Mouse (Mus musculus) MEL (cell line): Measurements from ENCODE around the gene Ino80b. TPM values are rescaled to one million over a fixed set of nuclear protein-coding genes. Genes with fewer than 3 reads are reported as not detected.

Source experiments
- DNase-seq: peaks from one replicate; pipeline ENCODE4 v3.0.0; 2011; ENCODE audit warnings: low read depth, low spot score
- H3K27ac ChIP-seq: 2 replicates; pipeline ENCODE4 v1.5.1; 2012; ENCODE audit warnings: low read depth, mild to moderate bottlenecking, control low read depth, low read length, moderate library complexity; ENCODE audit not compliant: control insufficient read depth
- H3K27me3 ChIP-seq, 2 experiments: fragments of 150-350 bp in 1 of 2; sonication (generic) in 1 of 2; 2 replicates each; pipeline ENCODE4 v1.6.1; 2012; ENCODE audit warnings: low read length in 2 of 2, mild to moderate bottlenecking in 2 of 2, improper control_type of control experiment in 1 of 2, moderate library complexity in 1 of 2; ENCODE audit not compliant: insufficient read depth in 2 of 2, control insufficient read depth in 1 of 2
- H3K36me3 ChIP-seq, 2 experiments: 2 replicates each; pipeline ENCODE4 v1.6.1; 2012 to 2014; ENCODE audit warnings: low read length in 2 of 2, improper control_type of control experiment in 1 of 2, inconsistent platforms in 1 of 2, mild to moderate bottlenecking in 1 of 2; ENCODE audit not compliant: insufficient read depth in 2 of 2, control insufficient read depth in 1 of 2
- H3K4me1 ChIP-seq, 2 experiments: fragments of 150-350 bp in 1 of 2; sonication (generic) in 1 of 2; 2 replicates each; pipeline ENCODE4 v1.6.1; 2012; ENCODE audit warnings: low read length in 2 of 2, improper control_type of control experiment in 1 of 2, mild to moderate bottlenecking in 1 of 2; ENCODE audit not compliant: insufficient read depth in 2 of 2, control insufficient read depth in 1 of 2
- H3K4me3 ChIP-seq, 2 experiments: fragments of 150-350 bp in 1 of 2; sonication (generic) in 1 of 2; 2 replicates each; pipeline ENCODE4 v1.5.1; 2012; ENCODE audit warnings: low read depth in 2 of 2, low read length in 2 of 2, mild to moderate bottlenecking in 2 of 2, moderate library complexity in 2 of 2, control low read depth in 1 of 2, improper control_type of control experiment in 1 of 2; ENCODE audit not compliant: control insufficient read depth in 1 of 2, insufficient read depth in 1 of 2
- H3K79me2 ChIP-seq: 2 replicates; pipeline ENCODE4 v1.6.1; 2012; ENCODE audit warnings: mild to moderate bottlenecking, low read length, moderate library complexity; ENCODE audit not compliant: control insufficient read depth, poor library complexity, insufficient read depth
- H3K9ac ChIP-seq: 2 replicates; pipeline ENCODE4 v1.6.1; 2012; ENCODE audit warnings: low read depth, mild to moderate bottlenecking, control low read depth, low read length, moderate library complexity; ENCODE audit not compliant: control insufficient read depth, poor library complexity, severe bottlenecking
- H3K9me3 ChIP-seq: fragments of 150-350 bp; sonication (generic); replicated peaks from 2 replicates; pipeline ENCODE4 v1.6.1; 2012; ENCODE audit warnings: mild to moderate bottlenecking, low read length, improper control_type of control experiment, moderate library complexity; ENCODE audit not compliant: insufficient read depth
- BHLHE40 ChIP-seq: IDR thresholded peaks from 2 replicates; pipeline ENCODE4 v1.6.1; 2012; ENCODE audit warnings: low read depth, mild to moderate bottlenecking, inconsistent platforms, low read length, improper control_type of control experiment, borderline replicate concordance
- CHD1 ChIP-seq: IDR thresholded peaks from 2 replicates; pipeline ENCODE4 v1.6.1; 2012; ENCODE audit warnings: low read depth, mild to moderate bottlenecking, inconsistent platforms, low read length, improper control_type of control experiment
- CHD2 ChIP-seq: IDR thresholded peaks from 2 replicates; pipeline ENCODE4 v1.6.1; 2011; ENCODE audit warnings: low read length, improper control_type of control experiment
- E2F4 ChIP-seq: IDR thresholded peaks from 2 replicates; pipeline ENCODE4 v1.6.1; 2011; ENCODE audit warnings: low read depth, low read length, improper control_type of control experiment, borderline replicate concordance
- GABPA ChIP-seq: IDR thresholded peaks from 2 replicates; pipeline ENCODE4 v1.6.1; 2012; ENCODE audit warnings: low read depth, mild to moderate bottlenecking, inconsistent platforms, low read length, improper control_type of control experiment, moderate library complexity
- GATA1 ChIP-seq: IDR thresholded peaks from 2 replicates; pipeline ENCODE4 v1.6.1; 2011; ENCODE audit warnings: low read depth, low read length, improper control_type of control experiment
- HCFC1 ChIP-seq: IDR thresholded peaks from 2 replicates; pipeline ENCODE4 v1.6.1; 2012; ENCODE audit warnings: low read depth, mild to moderate bottlenecking, inconsistent platforms, low read length, improper control_type of control experiment, moderate library complexity
- JUND ChIP-seq: IDR thresholded peaks from 2 replicates; pipeline ENCODE4 v1.6.1; 2011; ENCODE audit warnings: low read depth, mild to moderate bottlenecking, improper control_type of control experiment, low read length
- KAT2A ChIP-seq: conservative IDR thresholded peaks from 2 replicates; pipeline ENCODE4 v1.6.1; 2012; ENCODE audit warnings: low read depth, low read length, improper control_type of control experiment, inconsistent platforms
- MAZ ChIP-seq: IDR thresholded peaks from 2 replicates; pipeline ENCODE4 v1.6.1; 2012; ENCODE audit warnings: low read depth, mild to moderate bottlenecking, inconsistent platforms, low read length, improper control_type of control experiment
- MEF2A ChIP-seq: IDR thresholded peaks from 2 replicates; pipeline ENCODE4 v1.6.1; 2014; ENCODE audit warnings: low read depth, mild to moderate bottlenecking, inconsistent platforms, low read length, improper control_type of control experiment; ENCODE audit not compliant: poor library complexity, insufficient replicate concordance, severe bottlenecking; ENCODE audit errors: extremely low read depth
- MXI1 ChIP-seq: IDR thresholded peaks from 2 replicates; pipeline ENCODE4 v1.6.1; 2011; ENCODE audit warnings: mild to moderate bottlenecking, low read depth, low read length, improper control_type of control experiment
- MYB ChIP-seq: IDR thresholded peaks from 2 replicates; pipeline ENCODE4 v1.6.1; 2011; ENCODE audit warnings: mild to moderate bottlenecking, low read depth, low read length, improper control_type of control experiment
- POLR2AphosphoS2 ChIP-seq: IDR thresholded peaks from 2 replicates; pipeline ENCODE4 v1.6.1; 2011; ENCODE audit warnings: low read length, improper control_type of control experiment
- RAD21 ChIP-seq: IDR thresholded peaks from 2 replicates; pipeline ENCODE4 v1.6.1; 2011; ENCODE audit warnings: mild to moderate bottlenecking, low read depth, low read length, improper control_type of control experiment
- RCOR1 ChIP-seq: IDR thresholded peaks from 2 replicates; pipeline ENCODE4 v1.6.1; 2012; ENCODE audit warnings: low read depth, mild to moderate bottlenecking, inconsistent platforms, low read length, improper control_type of control experiment
- SMC3 ChIP-seq: IDR thresholded peaks from 2 replicates; pipeline ENCODE4 v1.6.1; 2011; ENCODE audit warnings: low read depth, low read length, improper control_type of control experiment
- TAL1 ChIP-seq: IDR thresholded peaks from 2 replicates; pipeline ENCODE4 v1.6.1; 2012; ENCODE audit warnings: mild to moderate bottlenecking, inconsistent platforms, low read length, moderate library complexity, mixed read lengths
- TBP ChIP-seq: IDR thresholded peaks from 2 replicates; pipeline ENCODE4 v1.8.0; 2011; ENCODE audit warnings: low read depth, low read length, improper control_type of control experiment
- USF1 ChIP-seq: IDR thresholded peaks from 2 replicates; pipeline ENCODE4 v1.6.1; 2014; ENCODE audit warnings: low read depth, mild to moderate bottlenecking, inconsistent platforms, low read length, improper control_type of control experiment, moderate library complexity
- USF2 ChIP-seq, 2 experiments: IDR thresholded peaks; 2 replicates each; pipeline ENCODE4 v1.6.1; 2011 to 2012; ENCODE audit warnings: improper control_type of control experiment in 2 of 2, low read length in 2 of 2, borderline replicate concordance in 1 of 2, inconsistent platforms in 1 of 2, low read depth in 1 of 2, mild to moderate bottlenecking in 1 of 2; ENCODE audit not compliant: insufficient read depth in 1 of 2
- ZC3H11A ChIP-seq: IDR thresholded peaks from 2 replicates; pipeline ENCODE4 v1.6.1; 2012; ENCODE audit warnings: low read depth, mild to moderate bottlenecking, inconsistent platforms, low read length, improper control_type of control experiment
- ZKSCAN1 ChIP-seq: IDR thresholded peaks from 2 replicates; pipeline ENCODE4 v1.6.1; 2012; ENCODE audit warnings: low read depth, mild to moderate bottlenecking, inconsistent platforms, low read length, improper control_type of control experiment, moderate library complexity
- ZNF384 ChIP-seq: IDR thresholded peaks from 2 replicates; pipeline ENCODE4 v1.6.1; 2012; ENCODE audit warnings: low read depth, mild to moderate bottlenecking, inconsistent platforms, low read length, improper control_type of control experiment
- polyA plus RNA-seq, 2 experiments: library from polyadenylated mRNA; stranded (reverse) in 1 of 2; unstranded in 1 of 2; fragments of >175 nt in 1 of 2; fragments of >200 nt in 1 of 2; gene quantifications; 2 replicates each; pipeline versions ENCODE4 v1.2.1 to v1.2.4; 2012; ENCODE audit warnings: low replicate concordance in 2 of 2, low read depth in 1 of 2; ENCODE audit not compliant: insufficient read length in 2 of 2, insufficient read depth in 1 of 2, missing spikeins in 1 of 2
- total RNA-seq: library from RNA; depleted of rRNA; stranded (reverse); fragments of 300-350 nt; gene quantifications from 2 replicates; pipeline ENCODE4 v1.2.3, GENCODE M21; 2012

Ino80b gene
- total and polyA plus RNA-seq, 3 experiments = 30.6 to 40.9 TPM; not detected in 1

- TF ChIP-seq USF1 = peak; percentile 84
- TF ChIP-seq RCOR1 = no peak
- TF ChIP-seq CHD2 = no peak
- TF ChIP-seq E2F4 = peak; percentile 23; the same call in 1 of the 2 replicates
- TF ChIP-seq ZC3H11A = peak; percentile 68
- TF ChIP-seq BHLHE40 = peak; percentile 47; the same call in 1 of the 2 replicates
- TF ChIP-seq USF2 (IDR thresholded peaks at IDR 0.05; ENCODE audit: borderline replicate concordance in 1 of 2, insufficient read depth in 1 of 2, low read depth in 1 of 2, low read length in 2 of 2) = no peak
- TF ChIP-seq MXI1 = peak; percentile 92
- TF ChIP-seq HCFC1 = peak; percentile 97
- peak; percentile 58; the same call in 1 of the 2 replicates for TF ChIP-seq TBP
- TF ChIP-seq JUND = no peak
- no peak for TF ChIP-seq TAL1
- TF ChIP-seq ZNF384 = no peak
- TF ChIP-seq MEF2A = no peak
- no peak; the same call in 1 of the 2 replicates for TF ChIP-seq MAZ
- no peak; the same call in 1 of the 2 replicates for TF ChIP-seq CHD1
- TF ChIP-seq MYB = peak; percentile 68
Measured at GRCm38 (mm10) chr6:83101316-83101687, 23.9 kb downstream of the Ino80b start, which contains the start of the genes Ccdc142 and Gm42688 (continued).

- Histone ChIP-seq H3K27me3 (0 out of 4 replicates have a peak, but pooled peaks cover 0 to 1% of the 10 kb centered on the region in 2 experiments), H3K36me3 (peaks cover 0 to 8% of the 10 kb centered on the region in 2 experiments; a peak in 2 of 4 replicates), H3K79me2 (peaks cover 12% of the 10 kb centered on the region), H3K9me3 (no peaks in the 10 kb centered on the region)
- DNase-seq = no peak
- TF ChIP-seq MEF2A (no peak), TAL1 (no peak), RAD21 (no peak), POLR2AphosphoS2 (no peak), GATA1 (no peak), BHLHE40 (no peak), SMC3 (no peak), JUND (no peak), ZKSCAN1 (no peak), KAT2A (no peak), RCOR1 (no peak), GABPA (no peak), ZNF384 (no peak)
- TF ChIP-seq, all 39 proteins: peak for 0
- Histone ChIP-seq H3K4me1 (peaks cover 0 to 7% of the 10 kb centered on the region in 2 experiments; a peak in 3 of 4 replicates), H3K27ac (no peak overlapping the region), H3K4me3 (no peak overlapping the region), H3K9ac (no peak overlapping the region)
Measured at GRCm38 (mm10) chr6:83098411-83098810, 26.8 kb downstream of the Ino80b start.
